Mouse (Mus musculus) megakaryocyte progenitor cell, adult 5-6 weeks (primary cell): ENCODE measurements around the gene Ccdc85a. TPM values are rescaled to one million over a fixed set of nuclear protein-coding genes. Genes with fewer than 3 reads are reported as not detected.
"Not testable (repeated sequence)": the region's sequence is repeated elsewhere in the genome, so short reads cannot be mapped to it uniquely, and the experiment has no call there.

Source experiments
- ATAC-seq: replicated peaks from 2 replicates; pipeline ENCODE4 v1.8.0; 2016; ENCODE audit warnings: mild to moderate bottlenecking, moderate TSS enrichment, inconsistent platforms; ENCODE audit not compliant: poor library complexity
- total RNA-seq, 2 experiments: library from RNA; stranded (forward) in 1 of 2; stranded (reverse) in 1 of 2; fragments of 157-497, 149-512 nt in 1 of 2; fragments of 200-1000 nt in 1 of 2; gene quantifications; 2 replicates each; pipeline versions ENCODE4 v1.2.3 to v1.2.4; 2015 to 2017

Gene Ccdc85a
- total RNA-seq, 2 experiments from 2014 or later: not detected

DNA sequence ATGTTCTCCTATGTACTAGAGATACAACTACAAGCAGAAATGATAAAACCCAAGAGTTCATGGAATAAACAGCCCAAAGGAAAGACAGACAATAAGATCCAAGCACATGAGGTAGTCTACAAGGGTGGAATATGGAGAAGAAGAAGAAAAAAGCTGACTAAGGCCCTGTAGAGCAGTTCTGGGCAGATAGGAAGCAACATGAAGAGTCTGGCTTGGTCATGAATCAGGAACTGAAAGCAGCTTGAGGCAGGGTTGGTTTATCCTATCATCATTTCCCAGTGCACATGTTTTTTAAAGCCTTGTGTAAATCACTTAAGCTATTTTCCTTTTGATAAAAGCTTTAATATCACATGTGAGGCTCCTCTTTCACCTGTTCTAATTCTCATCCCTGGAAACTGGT lies 144.2 kb downstream of the Ccdc85a start:
- peak; percentile 99 for ATAC-seq

DNA sequence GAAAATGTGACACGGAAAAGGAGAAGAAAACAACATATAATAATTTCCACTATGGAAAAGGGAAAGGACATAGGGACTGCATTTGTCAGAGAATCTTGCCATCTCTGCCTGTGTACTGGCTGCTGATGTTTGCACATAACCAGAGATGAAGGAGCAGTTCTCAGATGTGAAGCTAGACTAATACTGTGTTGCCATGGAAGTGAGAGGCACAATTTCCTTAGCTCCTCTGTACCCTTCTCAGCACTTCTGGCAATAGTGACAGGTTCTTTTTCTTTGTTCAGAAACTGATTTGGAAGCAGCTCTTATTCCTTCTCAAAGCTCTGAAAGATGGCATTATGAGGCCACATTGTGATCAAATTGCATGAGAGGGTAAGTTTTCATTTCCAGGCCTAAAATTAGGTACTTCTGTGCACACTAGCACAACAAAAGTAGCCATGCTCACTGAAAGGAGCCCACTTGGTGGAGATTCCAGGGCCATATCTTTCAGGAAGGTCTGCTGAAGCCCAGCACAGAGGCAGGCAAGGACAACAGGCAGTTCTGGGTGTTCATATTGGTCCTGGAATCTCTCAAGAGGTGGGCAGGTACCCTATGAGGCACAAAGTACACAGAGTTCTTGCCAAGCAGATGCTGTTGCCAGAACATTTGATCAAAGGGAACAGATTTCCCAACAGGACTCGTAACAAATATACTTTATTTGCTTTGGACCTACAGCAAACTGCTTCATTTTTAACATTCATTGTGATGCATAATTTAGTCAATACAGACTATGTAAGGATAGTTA lies 161.5 kb downstream of the Ccdc85a start:
- no peak for ATAC-seq

DNA sequence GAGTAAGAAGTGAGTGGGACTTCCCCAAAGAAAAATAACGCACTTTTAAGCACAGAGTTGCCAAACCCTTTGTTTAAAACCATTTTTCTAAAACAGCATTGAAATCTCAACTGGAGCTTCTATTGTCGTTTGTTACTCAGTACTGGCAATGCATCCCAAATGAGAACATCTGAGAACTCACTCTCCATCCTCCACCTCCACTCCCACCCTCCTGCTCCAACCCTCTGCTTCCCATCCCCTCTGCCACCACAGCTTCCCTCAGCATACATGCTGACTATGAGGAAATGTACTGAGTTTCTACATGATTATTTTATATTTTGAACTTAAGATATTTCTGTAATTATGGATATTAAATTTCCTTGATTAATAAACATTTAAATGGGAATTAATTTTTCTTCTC lies 168.3 kb downstream of the Ccdc85a start:
- ATAC-seq: no peak

DNA sequence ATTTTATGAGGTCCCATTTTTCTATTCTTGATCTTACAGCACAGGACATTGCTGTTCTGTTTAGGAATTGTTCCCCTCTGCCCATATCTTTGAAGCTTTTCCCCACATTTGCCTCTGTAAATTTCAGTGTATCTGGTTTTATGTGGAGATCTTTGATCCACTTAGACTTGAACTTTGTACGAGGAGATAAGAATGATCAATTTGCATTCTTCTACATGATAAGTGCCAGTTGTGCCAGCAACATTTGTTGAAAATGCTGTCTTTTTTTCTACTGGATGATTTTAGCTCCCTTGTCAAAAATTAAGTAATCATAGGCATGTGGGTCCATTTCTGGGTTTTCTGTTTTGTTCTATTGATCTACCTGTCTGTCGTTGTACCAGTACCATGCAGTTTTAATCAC lies 174.2 kb downstream of the Ccdc85a start:
- not testable (repeated sequence) for ATAC-seq

DNA sequence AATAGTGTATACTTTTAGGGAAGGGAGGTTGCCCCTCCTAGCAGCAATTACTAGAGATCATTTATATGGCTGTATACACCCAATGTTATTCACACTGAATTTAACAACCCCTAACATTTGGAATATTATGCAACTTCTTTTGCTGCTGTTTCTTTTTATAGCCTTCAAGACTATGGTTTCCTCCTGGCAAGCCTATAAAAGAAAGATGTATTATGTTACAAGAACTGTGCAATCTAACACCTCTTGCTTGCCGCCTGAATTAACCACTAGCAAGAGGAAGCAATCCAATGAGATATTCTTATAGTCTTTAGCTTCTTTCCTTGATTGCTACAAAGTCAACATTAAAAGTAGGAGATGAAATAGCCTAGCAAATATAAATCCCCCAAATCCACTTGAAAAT lies 187.0 kb downstream of the Ccdc85a start:
- ATAC-seq: peak; percentile 65

DNA sequence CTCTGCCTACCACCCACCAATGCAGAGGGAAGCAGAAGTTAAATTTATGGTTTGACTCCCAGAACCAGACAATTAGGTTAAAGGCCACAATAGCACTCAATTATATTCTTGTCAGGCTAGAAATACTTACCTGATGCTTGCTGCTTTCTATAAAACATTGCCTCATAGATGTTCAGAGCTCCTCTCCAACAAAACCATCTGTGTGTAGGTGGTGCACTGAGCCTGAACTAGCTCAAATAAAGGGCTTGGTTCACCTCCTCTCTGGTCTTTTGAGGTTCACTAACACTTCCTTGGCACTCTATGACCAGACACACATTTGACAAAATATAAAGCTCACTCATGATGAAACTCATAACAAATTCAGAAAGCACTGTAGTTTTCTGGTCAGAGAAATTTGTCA lies 208.2 kb downstream of the Ccdc85a start:
- ATAC-seq: no peak

DNA sequence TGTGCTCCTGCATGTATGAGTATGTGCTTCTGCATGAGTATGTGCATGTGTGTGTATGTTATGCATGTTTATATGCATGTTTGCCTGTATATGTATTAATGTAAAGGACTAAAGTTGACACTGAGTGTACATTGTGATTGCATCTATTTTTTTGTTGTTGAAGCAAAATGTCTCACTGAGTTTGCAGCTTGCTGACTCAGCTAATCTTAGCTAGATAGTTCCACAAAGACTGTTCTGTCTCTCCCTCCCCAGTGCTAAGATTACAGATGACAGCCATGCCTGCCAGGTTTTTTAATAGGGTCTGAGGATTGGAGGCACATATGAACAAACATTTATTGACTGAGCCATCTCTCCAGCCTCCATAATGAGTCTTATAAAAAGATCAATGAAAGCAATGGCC lies 209.5 kb downstream of the Ccdc85a start:
- ATAC-seq: no peak

DNA sequence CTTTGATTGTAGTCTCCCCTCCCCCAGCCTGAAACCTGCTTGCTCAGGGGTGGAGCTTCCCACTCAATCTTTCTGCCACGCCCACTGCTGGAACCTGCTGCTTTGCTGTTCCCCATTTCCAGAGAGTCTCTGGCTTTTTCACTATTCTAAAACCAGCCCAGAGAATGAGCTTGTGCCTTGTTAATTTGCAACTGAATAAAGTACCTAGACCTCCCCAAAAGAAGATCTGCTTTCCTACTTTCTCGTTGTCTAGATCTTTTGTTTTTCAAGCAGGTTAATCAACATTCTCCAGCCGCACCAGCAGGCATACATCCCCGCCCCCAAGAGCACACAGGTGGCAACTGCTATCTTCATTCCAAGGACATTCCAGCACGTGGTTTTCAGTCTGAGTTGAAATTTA lies 212.7 kb downstream of the Ccdc85a start:
- not testable (repeated sequence) for ATAC-seq

DNA sequence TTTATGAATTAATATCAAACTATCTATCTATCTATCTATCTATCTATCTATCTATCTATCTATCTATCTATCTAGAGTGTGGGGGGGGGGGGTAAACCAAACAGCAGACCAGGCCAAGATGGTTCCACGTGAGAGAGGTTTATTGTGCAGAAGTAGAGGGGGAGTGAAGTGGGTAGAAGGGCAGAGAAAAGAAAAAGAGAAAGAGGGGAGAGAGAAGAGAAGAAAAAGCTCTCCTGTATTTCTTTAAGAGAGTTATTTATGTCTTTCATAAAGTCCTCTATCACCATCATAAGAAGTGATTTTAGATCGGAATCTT lies 218.2 kb downstream of the Ccdc85a start:
- no peak for ATAC-seq

DNA sequence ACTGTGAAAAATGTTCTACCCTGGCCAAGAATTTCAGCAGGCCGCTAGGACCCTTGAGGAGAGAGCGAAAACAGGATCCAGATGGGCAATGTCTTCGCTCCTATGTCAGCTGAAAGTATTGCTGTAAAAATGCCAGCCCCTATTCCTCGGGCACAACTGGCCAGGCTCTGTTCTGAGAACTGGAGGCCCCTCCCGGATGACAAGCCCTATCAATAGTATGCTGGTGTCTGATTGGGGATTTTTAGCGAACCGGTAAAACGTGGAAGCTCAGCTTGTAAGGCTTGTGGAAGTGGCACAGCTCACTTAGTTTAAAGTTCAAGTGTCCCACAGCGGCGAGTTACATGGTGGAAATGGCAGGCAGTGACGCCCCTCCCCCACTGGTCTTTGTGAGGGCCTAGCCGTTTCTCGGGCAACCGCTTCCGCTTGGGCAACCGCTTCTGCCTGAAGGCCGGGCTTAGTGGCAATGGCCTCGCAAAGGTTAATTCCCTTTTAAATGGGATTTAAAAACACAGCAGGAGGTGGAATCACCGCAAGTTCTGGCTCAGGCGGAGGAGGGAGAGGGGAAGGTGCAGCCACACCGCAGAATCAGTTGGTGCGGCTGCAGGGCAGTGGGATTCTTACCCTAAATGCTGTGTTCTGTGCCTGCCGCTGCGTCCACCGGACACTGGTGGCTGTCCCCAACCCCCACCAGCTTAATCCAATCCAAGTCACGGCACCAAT lies 218.8 kb downstream of the Ccdc85a start:
- peak; percentile 98 for ATAC-seq

DNA sequence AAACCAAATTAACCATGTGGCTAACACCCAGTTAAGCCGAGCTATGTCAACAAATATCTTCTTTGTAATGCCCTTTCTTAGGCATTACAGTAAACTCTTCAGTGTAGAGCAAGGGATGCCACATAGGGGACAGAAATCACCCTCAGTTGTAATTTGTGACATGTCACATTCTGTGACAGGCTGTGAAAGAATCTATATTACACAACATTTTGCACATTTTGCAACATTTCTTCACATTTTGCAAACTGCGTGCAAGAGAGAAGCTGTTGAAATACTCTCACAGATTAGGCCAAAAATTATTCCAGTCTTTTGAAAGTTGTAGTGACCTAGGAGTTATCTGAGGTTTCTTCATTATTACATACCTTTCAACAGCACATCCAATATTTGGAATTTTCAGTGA lies 240.7 kb downstream of the Ccdc85a start:
- ATAC-seq: peak; percentile 96

DNA sequence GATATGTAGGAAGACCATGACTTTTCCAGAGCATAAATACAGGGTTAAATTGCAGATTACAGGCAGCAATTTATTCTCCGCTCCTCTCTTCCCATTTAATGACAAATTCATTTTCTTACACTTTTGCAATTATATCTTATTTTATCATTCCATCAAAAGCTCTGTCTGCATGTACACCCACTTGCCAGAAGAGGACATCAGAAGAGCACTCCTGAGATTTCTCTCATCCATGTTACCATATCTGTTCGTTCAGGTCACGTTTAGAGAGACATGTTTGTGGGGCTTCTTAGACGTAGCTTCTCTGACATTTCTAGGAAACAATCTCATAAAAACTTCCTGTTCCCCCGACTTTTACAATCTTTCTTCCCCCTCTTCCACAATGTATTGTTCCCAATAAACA lies 242.2 kb downstream of the Ccdc85a start:
- no peak for ATAC-seq

DNA sequence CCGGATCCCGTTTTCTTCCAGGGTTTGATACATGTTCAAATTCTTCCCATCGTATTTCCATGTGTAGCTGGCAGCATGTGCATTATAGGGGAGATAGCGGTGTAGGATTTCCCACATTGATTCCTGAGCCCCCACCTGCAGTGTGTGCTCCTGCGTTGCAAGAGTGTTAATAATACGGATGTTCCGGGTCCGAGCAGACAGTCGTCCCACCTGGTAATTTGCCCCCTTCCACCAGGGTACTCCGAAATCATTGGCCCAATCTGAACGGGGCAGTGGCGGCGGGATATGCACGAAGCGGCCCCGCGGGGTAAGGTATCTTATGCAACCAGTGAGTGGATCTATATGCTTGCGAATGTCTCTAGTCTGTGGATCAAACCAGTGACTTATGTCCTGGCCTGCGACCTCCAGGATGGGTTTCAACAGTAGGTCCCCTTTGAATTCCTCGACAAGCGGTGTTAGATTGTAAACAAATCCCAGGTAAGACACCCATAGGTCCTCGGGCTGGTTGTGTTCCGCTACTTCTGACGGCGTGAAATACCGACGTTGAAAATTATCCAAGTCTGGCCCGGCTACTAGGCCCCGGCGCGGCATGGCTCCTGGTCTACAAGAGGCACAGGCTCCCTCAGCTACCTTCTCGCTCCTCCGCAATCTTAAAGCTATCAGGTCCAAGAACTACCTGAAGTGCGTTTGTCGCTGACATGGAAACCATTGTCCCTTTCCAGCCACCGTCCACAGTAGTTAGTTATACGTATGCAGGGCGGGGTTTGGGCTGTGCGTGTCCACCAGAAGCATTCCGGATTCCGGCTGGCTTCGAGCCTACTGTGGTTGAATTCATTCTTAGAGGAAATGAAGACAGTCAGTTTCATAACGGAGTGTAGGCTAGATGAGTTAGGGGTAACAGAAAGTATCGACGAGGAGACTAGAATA lies 244.6 kb downstream of the Ccdc85a start, which contains the start of gene Gm6685:
TSS of gene Gm6685 (minus strand) at position 644 of the 927 bp plus-strand sequence.
- peak; percentile 30; the same call in 1 of the 2 replicates for ATAC-seq

Other genes starting within 250 kb of the Ccdc85a start
- not detected in 2 replicates for gene Gm6685, start 244.5 kb downstream of the Ccdc85a start, total RNA-seq (2015)
- 0.54 and 0.74 TPM in 2 replicates for gene Gm6685, start 244.5 kb downstream of the Ccdc85a start, total RNA-seq (2017)